Mouse (Mus musculus) R1 (cell line): ENCODE measurements at regions not wholly inside any gene's neighbourhood (a gene's known extent, or its start where the extent isn't known, plus 50 kb on each side); places are given as distances from the start of the nearest gene placed in this dataset.
"Not testable (repeated sequence)": the region's sequence is repeated elsewhere in the genome, so short reads cannot be mapped to it uniquely, and the experiment has no call there.

Source experiments
- DNase-seq: peaks from one replicate; pipeline ENCODE4 v3.0.0-alpha.2; 2018; ENCODE audit warnings: low read depth, low spot score

- DNase-seq: not testable (repeated sequence)
These were observed 167.4 kb downstream of the Kif21a start for GRCm38 (mm10) chr15:90882349-90882748.

GRCm38 (mm10) chr15:90869452-90869851, 180.3 kb downstream of the Kif21a start:
- DNase-seq: no peak

- not testable (repeated sequence) for DNase-seq
These were observed 174.5 kb upstream of the Cpne8 start for GRCm38 (mm10) chr15:90853763-90854162.

GRCm38 (mm10) chr15:90851991-90852390, 172.8 kb upstream of the Cpne8 start:
- no peak for DNase-seq

- peak; percentile 55 for DNase-seq
These were observed 162.2 kb upstream of the Cpne8 start for GRCm38 (mm10) chr15:90841471-90841870.

- no peak for DNase-seq
These were observed 156.4 kb upstream of the Cpne8 start for GRCm38 (mm10) chr15:90835586-90835985.

GRCm38 (mm10) chr15:90827816-90828215, 148.6 kb upstream of the Cpne8 start:
- no peak for DNase-seq

- DNase-seq: no peak
These were observed 143.1 kb upstream of the Cpne8 start for GRCm38 (mm10) chr15:90822306-90822705.

GRCm38 (mm10) chr15:90819949-90820655, 140.9 kb upstream of the Cpne8 start:
- DNase-seq: no peak

GRCm38 (mm10) chr15:90818161-90818560, 138.9 kb upstream of the Cpne8 start:
- no peak for DNase-seq

- no peak for DNase-seq
These were observed 134.7 kb upstream of the Cpne8 start for GRCm38 (mm10) chr15:90813907-90814306.

GRCm38 (mm10) chr15:90810341-90810740, 131.1 kb upstream of the Cpne8 start:
- no peak for DNase-seq

- DNase-seq: no peak
These were observed 129.0 kb upstream of the Cpne8 start for GRCm38 (mm10) chr15:90808236-90808635.

- no peak for DNase-seq
These were observed 118.8 kb upstream of the Cpne8 start for GRCm38 (mm10) chr15:90798056-90798455.

GRCm38 (mm10) chr15:90789941-90790340, 110.7 kb upstream of the Cpne8 start:
- DNase-seq: no peak

GRCm38 (mm10) chr15:90784741-90785140, 105.5 kb upstream of the Cpne8 start:
- peak; percentile 2 for DNase-seq

GRCm38 (mm10) chr15:90767521-90767920, 88.3 kb upstream of the Cpne8 start:
- DNase-seq: no peak

- DNase-seq: not testable (repeated sequence)
These were observed 85.3 kb upstream of the Cpne8 start for GRCm38 (mm10) chr15:90764501-90764900.

GRCm38 (mm10) chr15:90733891-90734290, 54.7 kb upstream of the Cpne8 start:
- DNase-seq: no peak
